Mouse (Mus musculus): ENCODE measurements around the gene Spin1.
A peak's percentile ranks its signal among the peaks of the same experiment; 100 is the strongest.
"Not testable (repeated sequence)": the region's sequence is repeated elsewhere in the genome, so short reads cannot be mapped to it uniquely, and the experiment has no call there.

Gene Spin1

DNA sequence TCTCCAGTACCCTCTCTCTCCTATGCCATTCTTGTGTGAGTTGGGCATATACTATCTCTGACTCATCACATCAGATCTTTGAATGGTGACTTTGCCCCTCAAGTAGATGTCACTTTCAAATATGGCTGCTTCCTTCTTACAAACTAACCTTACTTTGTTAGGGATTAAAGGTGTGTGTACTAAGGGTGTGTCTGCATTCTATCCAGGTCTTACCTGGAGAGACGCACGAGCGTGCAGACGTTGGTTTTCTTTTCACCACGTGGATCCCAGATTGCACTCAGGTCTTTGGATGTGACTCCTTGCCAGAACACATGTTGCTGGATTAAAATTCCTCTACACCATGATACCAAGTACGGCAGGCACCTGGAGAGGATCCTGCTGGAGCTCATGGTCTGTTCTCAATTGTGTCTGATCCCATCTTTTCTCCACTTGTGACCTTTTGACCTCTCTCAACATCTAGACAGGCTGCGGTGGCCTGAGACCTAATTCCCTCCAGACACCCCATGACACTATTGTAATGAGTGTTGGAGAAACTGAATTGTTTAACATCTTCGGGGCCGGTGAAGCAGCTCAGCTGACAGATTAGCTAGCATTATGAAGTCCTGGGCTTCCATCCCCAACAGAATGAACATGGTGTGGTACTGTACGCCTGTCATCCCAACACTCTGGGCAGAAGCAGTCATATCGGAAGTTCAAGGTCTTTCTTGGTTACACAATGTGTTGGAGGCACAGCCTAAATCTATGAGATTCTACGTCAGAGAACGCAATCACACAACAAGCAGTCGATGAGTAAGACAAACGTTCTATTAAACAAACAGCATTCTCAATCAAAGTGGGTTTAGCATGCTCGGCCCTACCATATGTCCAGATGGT lies 6.1 kb upstream of the Spin1 start:
- DNase-seq (ENCODE audit: low spot score in 2 of 2): no peak

DNA sequence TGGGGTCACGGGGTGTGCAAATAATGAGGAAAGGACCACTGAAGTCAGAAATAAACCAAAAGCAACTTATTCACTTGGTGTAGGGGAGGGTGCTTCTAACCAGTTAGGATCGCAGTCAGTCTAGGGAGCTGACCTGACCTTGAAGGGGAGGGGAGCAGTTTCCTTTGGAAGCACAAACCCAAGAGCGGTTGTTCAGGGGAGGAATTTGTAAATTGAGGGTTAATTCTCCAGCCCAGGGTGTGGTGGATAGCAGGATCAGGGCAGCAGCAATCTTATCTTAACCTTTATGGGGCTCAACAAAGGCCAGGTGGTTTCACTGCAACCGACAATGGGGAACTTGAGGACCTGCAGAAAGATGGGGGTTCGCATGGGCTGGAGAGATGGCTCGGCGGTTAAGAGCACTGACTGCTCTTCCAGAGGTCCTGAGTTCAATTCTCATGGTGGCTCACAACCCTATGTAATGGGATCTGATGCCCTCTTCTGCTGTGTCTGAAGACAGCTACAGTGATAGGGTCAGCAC lies 5.4 kb upstream of the Spin1 start:
- DNase-seq (ENCODE audit: low spot score in 2 of 2): no peak

DNA sequence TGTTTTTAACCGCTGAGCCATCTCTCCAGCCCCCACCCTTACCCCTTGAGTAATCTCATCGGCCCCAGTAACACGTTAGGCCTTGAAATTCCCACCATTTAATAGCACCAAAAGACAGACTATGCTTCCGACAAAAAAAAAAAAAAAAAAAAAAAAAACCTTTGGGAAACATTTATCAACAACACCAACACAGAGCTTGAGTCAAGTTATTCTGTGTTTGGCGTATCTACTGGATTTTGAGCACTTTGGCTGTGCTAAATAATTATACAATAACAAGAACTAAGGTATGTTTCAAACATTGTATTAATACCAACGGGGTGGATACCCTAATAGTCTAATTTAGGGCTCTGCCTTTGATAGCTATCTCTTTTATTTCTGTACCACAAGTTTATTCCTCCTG lies 4.0 kb upstream of the Spin1 start:
- DNase-seq (ENCODE audit: low spot score in 2 of 2): no peak

DNA sequence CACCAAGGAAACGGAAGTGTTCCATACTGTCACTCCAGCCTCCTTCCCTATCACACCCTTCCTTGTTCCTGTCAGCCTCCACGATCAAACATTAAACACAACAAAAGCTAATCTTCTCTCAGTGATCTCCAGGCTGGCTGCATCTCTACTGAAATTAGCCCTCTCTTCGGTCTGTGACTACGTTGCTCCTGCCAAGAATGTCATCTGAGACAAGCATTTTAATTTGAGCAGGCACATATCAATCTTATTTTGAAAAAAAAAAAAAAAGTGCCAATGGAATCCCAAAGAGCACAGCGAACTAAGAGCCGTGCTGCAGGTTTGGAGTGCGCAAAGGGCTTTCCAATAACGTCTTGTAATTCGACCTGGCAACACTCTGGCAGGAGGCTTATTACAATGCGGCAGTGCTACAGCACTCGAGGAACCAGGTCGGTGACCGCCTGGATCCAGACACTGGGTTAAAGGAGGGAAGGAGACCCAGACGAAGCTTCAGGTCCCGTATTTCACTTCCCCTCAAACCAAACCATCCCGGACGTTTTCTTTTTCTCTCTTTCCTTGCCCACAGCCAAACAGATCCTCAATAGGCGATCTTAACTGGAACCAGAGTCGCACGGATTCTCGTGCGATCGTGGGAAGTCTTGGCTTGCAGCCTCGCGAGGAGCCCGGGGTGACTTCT lies 984 bp upstream of the Spin1 start:
- DNase-seq (ENCODE audit: low spot score in 2 of 2): no peak

DNA sequence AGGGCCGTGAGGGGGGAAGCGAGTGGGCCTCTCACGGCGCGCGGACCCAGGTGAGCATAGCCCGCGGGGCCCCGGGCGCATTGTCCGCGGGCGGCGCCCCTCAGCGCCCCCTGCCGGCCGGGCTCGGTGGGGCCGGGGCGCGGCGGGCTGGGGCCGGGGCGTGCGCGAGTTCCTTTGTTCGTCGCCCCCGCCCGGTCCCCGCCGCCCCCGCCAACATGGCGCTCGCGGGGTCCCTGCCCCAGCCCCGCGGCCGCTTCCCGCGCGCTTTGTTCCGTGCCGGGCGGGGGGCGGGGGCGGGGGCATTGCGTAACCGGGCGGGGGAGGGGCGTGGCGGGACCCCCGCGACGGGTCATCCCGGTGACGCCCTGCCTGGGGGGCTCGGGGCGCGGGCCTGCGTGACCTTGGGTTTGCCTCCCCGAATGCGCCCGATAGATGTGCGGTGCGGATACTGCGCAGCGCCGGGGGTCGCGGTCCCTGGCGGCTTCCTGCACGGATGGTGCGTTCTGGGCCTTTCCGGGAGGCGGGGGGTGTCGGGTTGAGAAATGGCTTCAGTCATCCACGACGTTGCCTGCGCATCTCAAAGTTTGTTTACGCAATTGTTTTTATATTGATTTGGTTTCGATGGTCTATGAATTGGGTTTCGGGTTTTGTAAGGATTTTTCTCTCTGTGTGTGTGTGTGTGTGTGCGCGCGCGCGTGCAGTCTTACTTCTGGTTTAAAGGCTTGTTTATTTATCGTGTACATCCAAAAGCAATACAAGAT lies 516 bp downstream of the Spin1 start:
- peak; percentile 47 to 64 for DNase-seq (ENCODE audit: low spot score in 2 of 2)

DNA sequence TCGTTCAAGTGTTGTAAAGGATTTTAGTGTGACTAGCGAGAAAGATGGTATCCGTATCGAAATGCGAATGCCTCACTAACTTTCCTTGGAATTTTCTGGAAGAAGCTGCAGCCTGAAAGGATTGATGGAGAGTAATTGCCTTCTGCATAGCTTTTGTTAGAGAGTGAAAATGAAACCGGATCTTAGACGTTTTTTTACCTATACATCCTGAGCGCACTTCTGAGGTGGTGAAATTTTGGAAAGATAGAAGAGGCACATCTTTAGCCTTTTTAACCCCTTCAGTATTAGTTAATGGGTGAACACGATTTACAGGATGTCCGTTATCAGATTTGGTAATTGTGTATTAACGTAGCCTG lies 1.1 kb downstream of the Spin1 start:
- no peak for DNase-seq (ENCODE audit: low spot score in 2 of 2)

DNA sequence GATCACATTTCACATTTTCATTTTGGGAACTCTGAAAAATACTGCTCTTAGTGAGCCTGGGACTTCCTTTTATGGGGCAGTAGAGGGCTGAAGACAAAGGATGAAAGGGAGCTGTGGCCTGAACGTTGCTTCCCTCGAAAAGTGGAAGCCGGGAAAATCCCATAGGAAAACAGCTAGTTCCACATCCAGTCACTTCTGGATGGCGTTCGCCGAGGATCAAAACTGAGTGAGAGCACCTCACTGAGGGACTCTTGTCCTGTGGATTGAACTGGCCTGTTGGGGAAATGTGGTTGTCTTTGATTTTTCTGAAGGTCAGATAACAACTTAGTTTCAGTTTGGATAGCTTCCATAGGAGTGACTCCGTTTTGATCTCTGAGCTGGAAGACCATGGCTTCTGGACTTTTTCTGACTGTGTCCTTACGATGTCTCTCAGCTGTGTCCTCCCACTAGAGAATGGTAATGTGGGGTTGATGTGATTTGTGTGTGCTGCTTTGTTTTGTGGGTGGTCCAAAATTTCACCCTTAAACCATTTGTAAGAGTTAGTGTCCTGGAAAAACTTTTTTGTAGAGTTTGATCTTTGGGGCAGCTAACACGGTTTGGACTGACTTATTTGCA lies 2.5 kb downstream of the Spin1 start:
- DNase-seq (ENCODE audit: low spot score in 2 of 2): no peak

DNA sequence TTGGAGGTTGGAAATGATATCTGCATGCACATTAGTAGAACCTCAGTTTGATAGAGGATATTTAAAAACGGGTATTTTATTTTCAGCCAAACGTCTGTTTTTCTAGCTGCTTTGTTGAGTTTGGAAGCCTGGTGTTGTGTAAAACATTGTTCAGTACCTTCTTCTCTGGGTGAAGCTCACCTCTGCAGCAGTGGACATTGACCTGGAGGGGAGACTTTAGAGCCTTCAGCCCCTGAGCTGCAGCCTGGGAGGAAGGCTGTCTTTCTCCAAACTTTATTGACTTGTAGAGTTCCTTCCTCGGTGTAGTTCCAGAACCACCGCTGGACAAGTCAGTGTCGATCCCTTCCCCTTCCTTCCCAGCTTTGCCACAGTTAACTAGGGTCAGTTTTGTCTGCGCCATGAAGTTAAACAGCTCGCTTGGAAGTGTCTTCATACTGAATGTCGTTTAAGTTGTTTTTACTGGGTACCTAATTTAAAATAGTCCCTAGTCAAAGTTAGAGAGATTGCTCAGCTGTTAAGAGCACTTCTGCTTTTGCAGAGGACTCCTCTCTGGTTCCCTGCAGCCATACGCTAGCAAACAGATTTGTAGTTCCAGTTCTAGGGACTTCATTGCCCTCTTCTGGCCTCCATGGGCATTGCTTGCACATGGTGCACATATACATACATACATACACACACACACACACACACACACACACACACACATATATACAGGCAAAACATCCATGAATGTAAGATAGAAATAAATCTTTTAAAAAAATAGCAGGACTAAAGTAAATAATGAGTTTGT lies 3.4 kb downstream of the Spin1 start:
- DNase-seq (ENCODE audit: low spot score in 2 of 2): no peak

DNA sequence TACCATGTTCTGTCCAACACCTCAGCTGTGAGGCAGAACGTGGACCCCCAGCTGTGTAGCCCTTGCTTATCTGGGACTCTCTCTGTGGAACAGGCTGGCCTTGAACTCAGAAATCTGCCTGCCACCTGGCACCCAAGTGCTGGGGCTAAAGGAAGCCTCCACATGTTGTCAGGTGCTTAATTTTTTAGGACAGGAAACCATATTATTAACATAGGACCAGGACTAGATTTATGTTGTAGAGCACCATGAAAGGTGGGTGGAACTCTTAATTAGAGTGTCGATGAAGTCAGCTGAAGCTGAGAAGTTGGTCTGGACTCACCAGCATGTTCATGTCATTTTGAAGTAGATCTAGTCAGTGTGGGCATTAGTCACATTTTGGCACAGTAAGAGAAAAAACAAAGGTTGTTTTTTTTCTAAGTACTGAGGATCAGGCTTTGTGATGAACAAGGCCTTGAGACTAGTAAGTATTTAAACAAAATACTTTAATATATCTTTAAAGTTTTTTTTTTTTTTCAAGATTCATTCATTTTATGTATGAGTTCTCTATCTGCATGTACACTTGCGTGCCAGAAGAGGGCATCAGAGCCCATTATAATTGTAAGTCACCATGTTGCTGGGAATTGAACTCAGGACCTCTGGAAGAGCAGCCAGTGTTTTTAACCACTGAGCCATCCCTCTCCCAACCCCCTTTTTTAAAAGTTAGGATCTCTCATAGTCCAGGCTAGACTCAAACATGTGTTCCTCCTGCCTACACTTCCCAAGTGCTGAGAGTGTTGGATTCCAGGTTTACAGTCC lies 5.4 kb downstream of the Spin1 start:
- no peak for DNase-seq (ENCODE audit: low spot score in 2 of 2)

DNA sequence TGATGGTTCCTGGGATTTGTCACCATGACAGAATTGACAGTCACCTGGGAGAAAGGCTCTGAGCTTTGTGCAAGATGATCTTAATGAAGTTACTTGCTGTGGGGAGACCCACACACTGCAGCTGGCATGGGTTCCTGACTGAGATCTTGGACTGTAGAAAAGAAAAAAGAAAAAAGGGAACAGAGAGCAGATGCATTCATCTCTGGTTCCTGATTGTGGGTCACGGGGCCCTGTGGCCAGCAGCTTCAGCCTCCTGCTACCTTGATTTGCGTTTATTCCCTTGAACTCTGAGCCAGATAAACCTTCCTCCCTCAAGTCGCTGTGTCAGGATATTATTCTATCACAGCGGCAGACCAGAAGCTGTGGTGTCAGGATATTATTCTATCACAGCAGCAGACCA lies 6.1 kb downstream of the Spin1 start:
- DNase-seq (ENCODE audit: low spot score in 2 of 2): no peak

DNA sequence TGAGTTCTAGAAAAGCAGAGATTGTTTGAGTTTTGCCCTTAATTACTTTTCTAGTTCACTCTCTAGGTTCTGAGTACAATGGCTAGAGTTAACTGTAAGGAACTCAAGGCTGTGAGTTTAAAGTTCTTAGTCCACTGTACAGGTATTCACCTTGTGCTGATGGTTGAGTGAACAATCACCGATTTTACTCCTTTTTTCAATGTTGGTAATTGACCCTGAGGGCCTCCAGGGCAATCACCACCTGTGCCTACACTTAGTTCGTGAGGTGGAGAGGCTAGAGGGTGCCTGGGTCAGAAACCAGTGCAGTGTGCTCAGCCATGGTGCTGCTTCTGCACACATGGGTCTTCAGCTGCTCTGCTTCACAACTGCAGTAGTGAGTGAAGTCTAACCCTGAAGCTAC lies 8.8 kb downstream of the Spin1 start:
- no peak for DNase-seq (ENCODE audit: low spot score in 2 of 2)

DNA sequence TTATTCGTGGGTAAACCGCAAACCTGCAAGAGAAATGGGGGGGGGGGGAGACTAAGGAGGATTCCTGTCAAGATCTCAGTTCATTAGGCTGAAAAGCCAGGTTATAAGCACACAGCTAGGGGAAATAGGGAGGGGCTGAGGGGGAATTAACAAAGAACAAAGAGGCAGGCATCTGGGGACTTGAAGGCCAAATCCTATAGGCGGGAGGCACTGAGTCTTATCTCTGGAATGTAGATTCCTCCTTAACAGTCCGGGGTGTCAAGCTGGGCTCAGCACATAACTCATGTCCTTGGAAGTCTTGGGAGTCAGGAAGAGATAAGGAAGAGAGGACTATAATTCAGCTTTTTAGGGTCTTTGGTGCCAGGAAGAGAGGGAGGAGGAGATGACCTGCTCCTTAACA lies 13.7 kb downstream of the Spin1 start:
- not testable (repeated sequence) for DNase-seq (ENCODE audit: low spot score in 2 of 2)

DNA sequence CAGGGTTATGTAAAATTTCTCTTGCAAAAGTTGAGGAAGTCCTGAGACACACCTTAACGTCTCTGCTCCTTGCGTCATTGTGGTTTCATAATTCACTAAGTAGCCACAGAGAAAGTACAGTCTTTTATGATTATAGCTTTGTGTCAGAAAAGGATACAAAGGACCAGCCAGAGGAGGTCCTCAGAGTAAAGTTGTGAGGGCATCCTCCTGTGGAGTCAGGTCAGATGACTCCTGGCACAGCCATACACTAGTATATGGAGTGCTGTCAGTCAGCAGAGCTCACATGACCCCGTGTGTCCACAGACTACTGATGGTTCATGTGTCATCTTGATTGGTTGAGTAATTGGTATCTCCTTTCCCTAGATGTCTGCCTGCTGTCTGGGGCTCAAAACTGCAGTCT lies 15.1 kb downstream of the Spin1 start:
- no peak for DNase-seq (ENCODE audit: low spot score in 2 of 2)

DNA sequence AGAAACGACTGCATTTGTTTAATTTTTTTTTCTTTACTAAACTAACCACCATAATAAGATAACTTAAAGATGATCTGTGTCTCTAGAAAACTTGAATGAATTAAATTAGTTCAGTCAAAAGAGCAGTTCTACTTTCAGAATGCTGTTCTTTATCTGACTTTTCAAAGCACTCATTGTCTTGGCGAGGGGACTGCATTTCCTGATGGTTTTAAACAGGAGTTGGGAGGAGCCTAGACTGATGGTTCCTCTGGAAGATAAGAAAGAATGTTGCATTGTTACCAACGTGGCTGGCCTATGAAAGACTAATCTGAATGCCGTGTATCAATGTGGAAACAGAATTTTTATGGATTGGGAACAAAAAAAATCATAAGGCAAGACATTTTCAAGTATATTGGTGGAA lies 20.1 kb downstream of the Spin1 start:
- DNase-seq (ENCODE audit: low spot score in 2 of 2): no peak

DNA sequence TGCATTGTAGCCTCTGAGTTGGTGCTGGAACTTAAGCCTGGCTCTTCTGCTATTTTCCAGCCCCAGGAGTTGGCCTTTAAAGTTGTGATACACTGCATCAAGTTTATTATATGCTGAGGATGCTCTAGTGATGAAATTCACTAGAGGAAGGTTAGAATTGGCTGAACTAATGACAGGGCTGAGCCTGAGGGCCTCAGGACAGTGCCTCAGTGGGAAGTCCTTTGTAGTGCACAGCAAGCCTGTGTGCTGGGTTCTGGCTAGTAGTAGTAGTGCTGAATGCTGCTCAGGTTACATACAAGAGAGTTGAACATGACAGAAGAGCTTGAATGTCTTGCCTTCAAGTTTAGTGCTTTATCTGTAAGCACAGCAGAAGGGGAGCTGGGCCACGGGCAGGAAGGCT lies 21.3 kb downstream of the Spin1 start:
- DNase-seq (ENCODE audit: low spot score in 2 of 2): no peak

DNA sequence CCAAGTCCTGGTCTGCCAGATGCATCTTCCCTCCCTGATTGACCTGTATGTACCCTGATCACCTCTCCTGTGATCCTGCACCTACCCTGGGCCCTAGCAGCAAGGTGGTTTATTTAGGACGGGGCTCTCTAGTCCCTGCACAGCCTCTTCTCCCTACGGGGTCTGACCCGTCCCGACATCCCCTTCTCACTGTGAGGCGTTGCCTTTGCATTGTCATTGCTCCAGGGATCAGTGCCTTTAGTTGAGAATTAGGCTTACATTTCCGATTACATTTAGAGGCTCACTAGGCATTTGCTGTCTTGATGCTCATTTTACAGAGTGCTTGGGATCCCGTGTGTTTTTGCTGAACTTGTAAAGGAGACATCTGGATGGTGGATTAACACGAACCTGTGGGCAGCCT lies 22.1 kb downstream of the Spin1 start:
- no peak for DNase-seq (ENCODE audit: low spot score in 2 of 2)

DNA sequence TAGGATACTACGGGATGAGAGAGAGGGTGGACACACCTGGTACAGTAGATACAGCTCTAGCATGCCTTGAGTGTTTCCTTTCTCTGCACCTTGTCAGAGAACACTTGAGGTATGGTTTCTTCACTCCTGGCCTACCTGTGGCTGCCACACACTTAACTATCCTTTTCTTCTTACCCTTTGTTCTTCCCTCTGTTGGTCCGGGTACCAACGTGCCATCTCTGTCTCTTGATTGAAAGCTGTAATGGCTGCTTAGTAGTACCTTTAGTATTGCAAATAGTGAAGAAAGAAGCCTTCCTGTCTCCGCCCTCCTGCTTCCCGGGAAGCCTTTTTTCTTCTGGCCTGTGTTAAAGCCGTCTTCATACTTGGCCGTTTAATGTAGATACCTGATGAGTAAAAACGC lies 24.7 kb downstream of the Spin1 start:
- DNase-seq (ENCODE audit: low spot score in 2 of 2): no peak

DNA sequence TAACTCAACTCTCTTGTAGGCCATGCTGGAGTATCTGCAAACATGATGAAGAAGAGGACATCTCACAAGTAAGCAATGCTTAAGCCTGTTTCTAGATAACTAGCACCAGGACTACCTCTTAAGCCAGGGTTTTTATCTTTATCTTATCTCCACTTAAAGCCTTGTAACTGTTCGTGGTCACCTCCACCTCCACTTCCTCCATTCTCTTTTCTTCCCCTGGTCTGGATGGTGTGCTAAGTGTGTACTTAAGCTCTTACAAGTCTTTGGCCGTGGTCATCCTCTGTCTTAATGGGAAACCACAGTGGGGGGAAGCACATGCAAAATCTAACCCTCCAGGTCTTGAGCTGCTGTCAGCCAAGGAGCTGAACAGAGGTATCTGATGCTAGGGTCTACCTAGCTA lies 27.2 kb downstream of the Spin1 start:
- DNase-seq (ENCODE audit: low spot score in 2 of 2): no peak

DNA sequence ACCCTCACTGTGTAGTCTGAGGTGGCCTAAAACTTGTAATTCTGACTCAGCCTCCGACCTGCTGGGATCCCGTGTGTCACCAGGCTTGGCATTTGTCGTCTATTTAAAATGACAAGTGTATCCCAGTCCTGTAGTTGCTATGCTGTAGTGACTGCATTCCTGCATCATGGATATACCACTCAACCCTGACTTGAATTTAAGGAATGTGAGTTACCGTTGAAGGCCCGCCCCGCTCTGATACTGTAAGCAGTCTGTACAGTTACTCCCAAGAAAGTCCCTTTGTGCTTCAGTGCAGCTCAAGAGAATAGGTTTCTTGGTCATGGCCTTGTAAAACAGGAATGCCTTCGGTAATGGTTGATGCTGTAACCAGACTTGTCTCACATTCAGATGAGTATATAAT lies 27.7 kb downstream of the Spin1 start:
- DNase-seq (ENCODE audit: low spot score in 2 of 2): no peak

DNA sequence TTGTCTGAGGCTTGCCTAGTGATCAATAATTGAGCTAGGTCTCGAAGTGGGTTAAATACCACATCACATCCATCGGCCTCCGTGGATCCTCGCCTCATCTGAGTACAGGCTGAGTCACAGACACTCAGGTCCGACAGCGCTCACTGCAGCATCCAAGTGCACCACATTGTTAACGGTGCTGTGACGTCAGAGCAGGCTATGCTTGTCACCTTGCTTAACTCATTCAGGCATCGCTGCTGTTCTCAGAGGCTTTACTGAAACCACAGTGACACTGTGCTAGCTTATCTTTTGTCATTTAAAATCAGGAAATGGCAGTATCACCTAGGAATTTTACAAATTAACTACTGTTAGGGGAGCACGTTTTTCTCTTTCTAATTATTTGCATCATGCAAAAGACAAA lies 30.5 kb downstream of the Spin1 start:
- no peak for DNase-seq (ENCODE audit: low spot score in 2 of 2)

DNA sequence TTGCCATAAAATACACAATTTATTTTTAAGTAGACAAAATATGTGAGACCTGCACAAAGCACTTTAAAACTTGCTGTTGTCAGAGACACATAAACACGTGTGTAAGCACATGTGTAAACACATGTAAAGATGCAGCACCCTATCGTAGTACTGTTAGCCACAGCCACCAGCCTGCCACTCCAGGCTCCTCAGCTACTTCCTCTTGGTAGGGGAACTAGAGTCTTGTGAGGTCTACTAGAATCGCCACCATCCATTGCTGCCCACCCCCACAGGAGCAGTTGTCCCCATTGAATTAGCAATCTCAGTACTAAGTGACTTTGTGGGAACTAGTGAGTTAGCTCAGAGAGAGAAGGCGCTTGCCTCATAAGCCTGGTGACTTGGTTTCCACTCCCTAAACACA lies 35.6 kb downstream of the Spin1 start:
- no peak for DNase-seq (ENCODE audit: low spot score in 2 of 2)

All from urinary bladder, postnatal 4 days (tissue).